Mouse (Mus musculus) myocyte (in vitro differentiated cells): ENCODE results near the gene Fstl3.

Experiments
- E2F4 ChIP-seq: IDR thresholded peaks from one replicate; pipeline ENCODE4 v1.6.1; 2011; ENCODE audit warnings: mild to moderate bottlenecking, control low read depth, moderate library complexity; ENCODE audit not compliant: insufficient read depth
- MAX ChIP-seq: IDR thresholded peaks from one replicate; pipeline ENCODE4 v1.6.1; 2011; ENCODE audit warnings: low read depth, mild to moderate bottlenecking, control low read depth
- MYOG ChIP-seq, 3 experiments: IDR thresholded peaks; one replicate each; pipeline ENCODE4 v1.6.1; 2011; ENCODE audit warnings: control low read depth in 2 of 3, low read depth in 2 of 3, mild to moderate bottlenecking in 2 of 3; ENCODE audit not compliant: insufficient read length in 2 of 3, control insufficient read depth in 1 of 3, insufficient read depth in 1 of 3
- POLR2A ChIP-seq: IDR thresholded peaks from one replicate; pipeline ENCODE4 v1.6.1; 2011; ENCODE audit warnings: low read depth, mild to moderate bottlenecking, control low read depth, moderate library complexity; ENCODE audit not compliant: insufficient read length
- REST ChIP-seq: IDR thresholded peaks from one replicate; pipeline ENCODE4 v1.6.1; 2011; ENCODE audit warnings: mild to moderate bottlenecking, control low read depth, moderate library complexity; ENCODE audit not compliant: insufficient read depth, insufficient read length
- TCF12 ChIP-seq: IDR thresholded peaks from one replicate; pipeline ENCODE4 v1.6.1; 2011; ENCODE audit warnings: mild to moderate bottlenecking, control low read depth; ENCODE audit not compliant: poor library complexity, insufficient read depth, severe bottlenecking

DNA sequence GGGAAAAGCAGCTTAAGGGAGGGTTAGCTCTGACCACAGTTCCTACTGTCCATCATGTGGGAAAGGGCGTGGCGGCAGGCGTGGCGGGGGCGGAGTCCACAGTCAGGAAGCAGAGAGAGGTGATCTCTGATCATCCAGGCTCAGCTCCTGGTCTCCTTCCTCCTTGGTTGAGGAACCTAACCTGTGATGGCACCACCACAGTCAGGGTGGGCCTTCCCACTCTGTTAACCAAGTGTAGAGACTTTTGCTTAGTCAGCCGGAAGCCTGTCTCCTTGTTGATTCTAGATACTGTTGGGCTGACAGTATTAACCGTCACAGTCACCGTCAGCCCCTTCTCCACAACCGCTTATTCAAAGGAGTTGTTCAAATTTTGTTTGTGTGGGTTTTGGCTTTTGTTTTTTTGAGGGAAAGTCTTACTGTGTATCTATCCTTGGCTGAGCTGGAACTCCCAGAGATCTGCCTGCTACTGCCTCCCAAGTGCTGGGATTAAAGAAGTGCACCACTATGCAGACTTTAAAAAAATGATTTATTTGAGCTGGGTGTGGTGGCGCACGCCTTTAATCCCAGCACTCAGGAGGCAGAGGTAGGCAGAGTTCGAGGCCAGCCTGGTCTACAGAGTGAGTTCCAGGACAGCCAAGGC is 21.3 kb downstream of the Fstl3 start:
- TF ChIP-seq REST, result no peak
- TF ChIP-seq POLR2A, result no peak
- no peak for TF ChIP-seq TCF12
- no peak for TF ChIP-seq MYOG (IDR thresholded peaks at IDR 0.05; ENCODE audit: control insufficient read depth in 1 of 3, insufficient read depth in 1 of 3, insufficient read length in 2 of 3, low read depth in 2 of 3)
- TF ChIP-seq E2F4, result no peak
- no peak for TF ChIP-seq MAX
